Mouse (Mus musculus) right cerebral cortex, adult 2 months (tissue): ENCODE results near the gene Wdr27.
A peak's percentile ranks its signal among the peaks of the same experiment; 100 is the strongest.
"Not testable (repeated sequence)": the region's sequence is repeated elsewhere in the genome, so short reads cannot be mapped to it uniquely, and the experiment has no call there.

Experiments used
- DNase-seq, 2 experiments: peaks; one replicate each; pipeline ENCODE4 v3.0.0; 2021 to 2022; ENCODE audit warnings: low spot score in 2 of 2

Wdr27 gene

DNA sequence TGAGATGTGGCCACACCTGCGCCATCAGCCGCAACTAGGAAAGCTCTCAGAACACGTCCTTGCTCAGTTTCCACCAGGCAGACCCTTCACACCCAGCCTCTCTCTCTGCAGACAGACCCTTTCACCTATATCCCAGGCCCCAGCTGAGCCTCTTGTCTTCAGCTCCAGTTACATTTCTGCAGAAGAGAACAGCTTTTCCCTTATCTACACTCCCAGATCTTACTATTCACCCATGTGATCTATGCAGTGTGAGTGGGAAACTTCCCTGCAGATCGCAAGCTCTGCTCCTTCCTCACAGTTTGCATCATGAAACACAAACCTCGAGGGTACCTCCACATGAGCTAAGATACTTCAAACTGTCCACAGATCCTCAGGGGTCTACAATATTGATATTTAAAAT lies 11.5 kb downstream of the Wdr27 start:
- no peak for DNase-seq

- no peak for DNase-seq
Observed at GRCm38 (mm10) chr17:14930697-14931096, 12.3 kb downstream of the Wdr27 start.

DNA sequence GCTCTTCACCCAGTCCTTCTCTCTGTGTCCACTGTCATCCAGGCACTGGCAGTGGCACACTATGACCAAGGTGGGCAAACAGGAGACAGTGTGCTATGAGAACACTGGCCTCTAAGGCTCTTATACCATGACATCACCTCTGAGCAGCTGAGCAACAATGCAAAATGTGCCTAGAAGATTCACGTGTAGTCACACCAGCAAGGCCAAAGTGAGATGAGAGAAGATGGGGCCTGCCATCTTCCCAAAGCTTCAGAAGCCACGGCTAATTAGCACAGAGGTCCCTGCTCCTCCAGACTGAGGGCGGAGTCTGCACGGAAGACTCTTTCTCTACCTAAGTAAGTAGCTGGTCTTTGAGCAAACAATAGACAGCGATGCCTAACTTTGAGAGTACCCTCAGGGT lies 14.3 kb downstream of the Wdr27 start:
- no peak for DNase-seq

DNA sequence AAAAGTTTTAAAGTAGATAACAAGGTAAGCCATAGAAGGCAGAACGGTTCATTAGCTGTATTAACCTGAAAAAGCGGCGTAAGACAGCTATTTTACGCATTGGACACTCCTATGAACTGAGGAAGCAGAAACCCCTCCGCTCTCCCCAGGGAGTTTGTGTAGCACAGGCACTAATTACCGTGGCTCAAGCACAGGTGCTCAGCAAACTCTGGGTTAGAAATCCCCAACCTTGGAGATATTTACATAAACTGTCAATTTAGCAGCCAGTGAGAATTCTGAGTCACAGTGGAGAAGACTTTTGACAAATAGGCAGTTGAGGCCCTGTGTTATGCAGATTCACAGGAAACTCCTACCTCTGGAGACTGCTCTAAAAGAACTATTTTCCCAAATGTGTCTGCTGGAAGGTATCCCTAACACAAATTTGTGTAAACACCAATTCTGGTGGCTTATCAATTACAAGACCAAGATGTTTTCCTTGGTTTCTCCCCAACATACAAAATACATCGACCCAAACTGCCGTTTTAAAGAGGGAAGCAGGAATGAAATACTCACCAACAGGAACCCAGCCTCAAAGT lies 15.2 kb downstream of the Wdr27 start:
- DNase-seq: no peak

DNA sequence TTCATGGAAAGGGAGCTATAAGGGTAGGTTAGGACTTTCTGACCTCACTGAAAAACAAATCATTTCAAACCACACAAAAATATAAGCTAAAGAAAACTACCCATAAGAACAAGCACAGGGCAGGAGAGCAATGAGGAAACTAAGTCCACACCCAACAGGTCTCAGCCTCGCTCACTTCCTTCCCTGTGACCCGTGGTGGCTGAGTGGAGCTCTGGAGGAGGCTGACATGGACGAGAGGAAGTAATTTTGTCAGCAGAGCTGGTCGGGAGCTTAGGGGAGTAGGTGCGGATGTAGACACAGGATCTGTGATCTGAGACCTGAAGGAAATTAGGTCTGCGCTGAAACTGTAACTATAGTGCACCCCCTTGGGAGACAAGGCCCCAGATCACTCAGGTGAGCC lies 21.4 kb downstream of the Wdr27 start:
- no peak for DNase-seq

- no peak for DNase-seq
Observed at GRCm38 (mm10) chr17:14917866-14918265, 25.1 kb downstream of the Wdr27 start.

DNA sequence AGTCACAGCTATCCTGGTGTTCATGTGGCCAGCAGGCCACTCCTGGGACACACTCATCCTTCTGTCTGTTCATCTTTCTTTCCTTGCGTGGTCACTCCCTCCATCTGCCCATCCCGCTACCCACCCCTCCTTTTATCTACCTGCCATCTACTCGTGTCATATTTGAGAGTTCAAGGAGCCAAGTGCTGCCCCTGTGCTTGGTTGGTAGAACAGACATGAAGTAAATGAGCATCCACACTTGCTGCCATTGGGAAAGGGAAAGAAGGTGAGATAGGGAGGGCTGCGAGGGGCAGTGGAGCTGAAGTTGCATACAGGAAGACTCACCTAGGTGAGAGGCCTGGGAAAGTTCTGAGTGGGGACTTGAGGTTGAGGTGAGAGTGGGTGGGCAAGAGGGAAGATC lies 28.6 kb downstream of the Wdr27 start:
- no peak for DNase-seq

DNA sequence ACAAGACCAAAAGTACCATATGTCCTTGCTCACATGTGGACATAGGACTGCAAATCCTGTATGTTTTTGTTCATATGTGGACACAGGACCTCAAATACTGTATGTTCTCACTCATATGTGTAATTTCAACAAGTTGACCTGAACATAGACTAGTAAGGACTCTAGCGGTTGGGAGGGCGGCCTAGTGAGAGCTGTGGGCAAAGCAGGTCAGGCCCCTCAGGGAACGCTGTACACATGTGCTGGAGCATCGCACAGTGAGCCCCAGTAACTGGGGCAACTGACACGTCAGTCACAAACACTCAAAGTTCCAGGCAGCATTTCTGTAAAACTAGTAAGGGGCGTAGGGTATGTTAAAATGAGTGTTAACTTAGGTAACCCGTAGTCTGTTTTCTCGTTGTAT lies 30.0 kb downstream of the Wdr27 start:
- no peak for DNase-seq

DNA sequence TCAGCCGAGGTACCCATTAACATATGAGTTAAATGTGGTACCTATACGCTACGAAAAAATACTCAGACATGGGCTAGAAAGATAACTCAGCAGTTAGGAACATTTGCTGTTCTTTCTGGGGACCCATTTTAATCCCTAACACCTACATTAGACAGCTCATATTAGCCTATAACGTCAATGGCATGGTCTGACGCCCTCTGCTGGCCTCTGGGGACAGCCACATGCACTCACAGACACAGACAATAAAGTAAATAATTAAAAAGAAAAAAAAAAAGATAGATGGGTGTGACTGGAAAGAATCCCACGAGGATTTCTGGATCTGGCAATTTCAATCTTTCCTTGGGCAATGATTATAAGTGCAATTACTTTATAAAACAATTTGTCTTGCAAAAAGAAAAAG lies 30.5 kb downstream of the Wdr27 start:
- DNase-seq: no peak

GRCm38 (mm10) chr17:14910771-14911170 lies 32.2 kb downstream of the Wdr27 start:
- no peak for DNase-seq

DNA sequence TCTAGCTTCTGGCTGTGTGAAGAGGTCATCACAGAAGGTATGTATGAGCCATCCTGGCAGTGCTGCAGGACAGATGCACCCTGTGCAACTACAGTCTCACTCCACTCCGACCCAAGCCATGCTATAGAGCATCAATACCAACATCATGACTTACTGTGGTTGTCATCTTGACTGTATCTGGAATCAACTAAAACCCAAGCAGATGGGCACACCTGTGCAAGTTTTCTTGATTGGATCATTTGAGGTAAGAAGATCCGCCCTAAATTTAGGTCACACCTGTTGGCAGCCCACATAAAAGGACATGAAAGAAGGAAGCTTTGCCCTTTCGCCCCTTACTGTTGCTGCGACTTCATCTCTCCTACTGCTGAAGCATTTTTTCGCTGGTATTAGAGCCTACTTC lies 33.6 kb downstream of the Wdr27 start:
- DNase-seq: no peak

- DNase-seq: no peak
Observed at GRCm38 (mm10) chr17:14907136-14907535, 35.8 kb downstream of the Wdr27 start.

GRCm38 (mm10) chr17:14906611-14907010 lies 36.3 kb downstream of the Wdr27 start:
- no peak for DNase-seq

DNA sequence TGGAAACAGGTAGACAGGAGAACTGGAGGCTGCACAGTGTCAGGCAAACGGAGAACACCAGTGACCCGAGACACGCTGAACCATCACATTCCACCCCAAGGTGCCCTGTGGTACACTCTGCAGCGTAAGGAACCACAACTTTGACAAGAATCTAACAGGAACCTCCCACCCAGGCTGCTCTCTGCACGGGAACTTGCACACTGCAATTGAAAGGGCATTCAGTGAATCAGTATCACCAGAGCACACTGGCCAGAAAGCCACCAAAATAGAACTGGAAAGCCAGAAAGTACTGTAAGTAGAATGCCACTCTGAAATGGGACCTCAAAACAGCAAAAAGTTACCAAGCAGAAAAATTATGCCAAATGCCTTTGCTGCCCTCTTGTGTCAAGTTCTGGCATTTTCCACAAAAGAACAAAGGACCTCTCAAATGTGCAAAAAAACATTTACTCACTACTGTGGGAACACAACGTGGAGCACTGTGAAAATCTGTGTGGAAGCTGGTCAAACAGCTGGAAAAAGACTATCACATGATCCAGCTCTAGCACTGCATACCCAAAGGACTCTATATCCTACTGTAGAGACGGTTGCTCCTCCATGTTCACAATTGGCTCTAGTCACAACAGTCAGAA lies 38.2 kb downstream of the Wdr27 start:
- peak; percentile 88 to 89 for DNase-seq

DNA sequence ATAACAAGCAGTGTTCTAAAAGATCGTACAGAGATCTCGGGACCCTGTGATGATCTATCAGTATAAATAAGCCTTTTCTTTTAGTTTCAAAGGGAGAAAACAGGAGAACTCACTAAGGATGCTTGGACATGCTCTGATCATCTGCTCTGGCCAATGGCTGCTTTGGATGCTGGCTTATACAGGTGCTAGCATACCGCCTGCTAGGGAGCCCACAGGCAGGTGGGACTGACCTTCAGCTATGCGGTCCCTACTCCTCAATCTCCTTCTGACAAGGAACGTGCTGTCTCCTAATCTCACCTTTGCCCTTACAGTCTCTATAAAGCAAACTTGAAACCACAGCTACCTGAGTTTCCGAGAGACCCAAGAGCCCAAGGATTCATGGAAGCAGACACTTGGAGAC lies 38.8 kb downstream of the Wdr27 start:
- no peak for DNase-seq

DNA sequence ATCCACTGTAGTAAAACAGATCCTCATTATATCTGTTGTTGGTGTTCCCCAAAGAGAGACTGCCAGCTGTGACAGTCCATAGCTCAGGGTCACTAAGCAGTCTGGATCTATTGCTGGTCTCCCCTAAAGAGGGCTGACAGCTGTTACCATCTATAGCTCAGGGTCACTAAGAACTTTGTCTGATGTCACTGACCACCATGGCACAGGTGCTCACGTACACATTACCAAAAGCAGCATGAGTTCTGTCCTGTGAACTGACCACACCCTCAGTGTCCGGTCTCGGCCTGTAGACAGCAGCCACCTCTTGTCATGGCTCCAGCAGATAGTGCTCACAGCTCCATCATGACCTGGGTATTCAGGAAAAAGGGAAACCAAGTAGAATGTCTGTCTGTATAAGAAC lies 39.7 kb downstream of the Wdr27 start:
- no peak for DNase-seq

DNA sequence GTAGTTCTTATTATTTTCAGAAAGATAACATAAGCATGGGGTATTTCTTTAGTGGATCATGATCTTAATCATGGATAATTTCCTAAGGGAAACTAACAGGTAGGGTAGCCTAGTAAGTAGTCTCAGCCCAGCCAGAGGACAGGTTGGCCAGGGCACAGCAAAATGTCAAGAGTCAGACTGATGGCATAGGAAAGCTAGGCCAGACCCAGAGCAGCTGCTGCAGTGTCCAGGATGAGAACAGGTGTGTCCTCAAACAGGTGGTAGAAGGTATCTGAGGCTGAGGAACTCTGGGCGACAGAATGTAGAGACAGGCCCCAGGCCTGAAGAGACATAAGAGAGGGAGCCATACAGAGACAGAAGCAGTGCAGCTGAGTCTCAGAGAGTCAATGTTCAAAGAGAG lies 44.0 kb downstream of the Wdr27 start:
- DNase-seq: no peak

- not testable (repeated sequence) for DNase-seq
Observed at GRCm38 (mm10) chr17:14895058-14895457, 47.9 kb downstream of the Wdr27 start.

DNA sequence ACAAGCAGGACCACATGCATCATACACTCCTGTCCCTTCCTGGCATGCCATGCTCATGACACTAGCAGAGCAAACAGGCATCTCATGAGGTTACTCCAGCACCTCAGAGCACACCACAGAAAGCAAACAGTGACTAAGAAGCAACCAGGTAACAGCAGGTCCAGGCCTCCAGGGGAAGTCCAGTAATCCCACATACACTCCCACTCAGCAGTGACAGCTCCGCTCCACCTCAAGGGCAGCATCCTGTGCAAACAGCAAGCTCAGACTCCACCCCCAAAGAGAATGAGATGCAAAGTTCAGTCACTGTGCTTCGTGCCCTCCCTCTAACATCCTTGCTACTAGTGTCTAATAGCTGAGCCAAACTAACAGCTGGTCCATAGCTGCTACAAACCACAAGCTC lies 56.0 kb downstream of the Wdr27 start:
- DNase-seq: no peak

DNA sequence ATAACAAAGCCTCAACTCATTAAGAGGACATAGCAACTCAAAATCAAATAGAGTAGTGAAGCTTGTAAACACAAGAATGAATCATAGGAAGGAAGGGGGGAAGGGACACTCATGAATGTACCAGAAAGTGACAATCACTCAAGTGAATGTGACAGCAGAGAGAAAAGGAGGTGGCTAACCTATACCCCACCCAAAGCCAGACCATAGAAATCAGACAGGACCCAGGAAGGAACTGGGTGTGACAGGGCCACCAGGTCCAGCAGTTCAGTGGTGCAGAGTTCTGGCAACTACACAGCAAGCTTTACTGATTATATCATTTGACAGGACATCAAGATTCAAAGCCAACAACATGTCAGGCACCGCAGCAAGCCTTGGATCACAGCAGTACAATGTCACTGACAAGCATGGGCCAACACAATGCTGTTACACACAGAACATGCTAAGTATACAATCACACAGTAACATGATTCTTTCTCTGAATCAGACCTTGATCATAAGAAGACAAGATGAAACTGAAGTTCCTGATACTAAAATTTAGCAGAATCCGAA lies 68.2 kb downstream of the Wdr27 start:
- no peak for DNase-seq

- no peak for DNase-seq
Observed at GRCm38 (mm10) chr17:14860220-14860619, 82.7 kb downstream of the Wdr27 start.

DNA sequence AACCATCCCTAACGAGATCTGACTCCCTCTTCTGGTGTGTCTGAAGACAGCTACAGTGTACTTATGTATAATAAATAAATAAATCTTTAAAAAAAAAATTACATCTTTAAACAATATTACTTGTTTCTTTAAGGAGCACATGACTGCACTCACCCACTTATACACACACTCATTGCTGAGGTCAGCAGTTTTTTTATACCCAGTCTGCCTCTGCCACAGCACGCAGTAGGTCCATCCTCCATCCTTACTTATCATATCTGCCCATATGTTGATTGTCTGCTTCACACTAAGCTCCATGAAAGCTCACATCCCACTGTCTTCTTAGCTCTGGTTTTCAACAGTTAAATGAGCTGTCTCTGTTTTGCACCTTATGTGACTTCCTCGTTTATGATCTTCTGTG lies 95.2 kb downstream of the Wdr27 start:
- DNase-seq: no peak

DNA sequence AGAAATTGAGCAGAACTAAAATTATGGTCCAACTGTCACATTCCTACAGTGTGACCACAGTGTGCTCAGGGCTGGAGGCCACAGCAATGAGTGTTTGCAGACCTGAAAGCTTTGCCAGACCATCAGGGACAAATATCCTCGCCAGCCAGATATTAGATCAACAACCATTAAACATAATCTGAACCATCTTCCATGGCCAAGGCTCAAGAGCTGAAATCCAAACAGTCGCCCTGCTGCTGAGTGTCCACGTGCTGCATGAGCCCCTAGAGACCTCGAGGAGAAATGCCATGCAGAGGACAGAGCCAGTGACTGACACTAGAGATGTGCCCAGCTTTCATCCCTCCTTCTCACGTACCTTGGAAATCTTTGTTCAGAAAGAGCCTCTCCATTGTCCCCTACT lies 96.1 kb downstream of the Wdr27 start:
- DNase-seq: no peak
